Mouse (Mus musculus) kidney, embryonic 14.5 days (tissue): Measurements from ENCODE around the gene Tmem42. TPM values are rescaled to one million over a fixed set of nuclear protein-coding genes. Genes with fewer than 3 reads are reported as not detected.

Experiments used
- ATAC-seq: fragments of 200-750 bp; cut with Nextera tagmentation; 2 replicates; pipeline ENCODE4 v1.8.0; 2017; ENCODE audit warnings: moderate number of reproducible peaks, mild to moderate bottlenecking, moderate TSS enrichment, moderate library complexity; ENCODE audit not compliant: low FRiP score, low TSS enrichment
- H3K27ac ChIP-seq: fragments of 300-500 bp; sonication (generic); 2 replicates; pipeline ENCODE4 v1.5.1; 2014; ENCODE audit warnings: low read depth, mild to moderate bottlenecking, low read length, moderate library complexity, mixed read lengths
- H3K27me3 ChIP-seq: fragments of 300-500 bp; sonication (generic); 2 replicates; pipeline ENCODE4 v1.6.1; 2014; ENCODE audit warnings: mild to moderate bottlenecking, low read length; ENCODE audit not compliant: control insufficient read depth, insufficient read depth
- H3K36me3 ChIP-seq: fragments of 300-500 bp; sonication (generic); 2 replicates; pipeline ENCODE4 v1.6.1; 2014; ENCODE audit warnings: low read length, mixed read lengths; ENCODE audit not compliant: control insufficient read depth, insufficient read depth
- H3K4me1 ChIP-seq: fragments of 300-500 bp; sonication (generic); 2 replicates; pipeline ENCODE4 v1.6.1; 2014; ENCODE audit warnings: low read length, mixed read lengths; ENCODE audit not compliant: control insufficient read depth, insufficient read depth
- H3K4me2 ChIP-seq: fragments of 300-500 bp; sonication (generic); replicated peaks from 2 replicates; pipeline ENCODE4 v1.6.1; 2014; ENCODE audit warnings: low read depth, mild to moderate bottlenecking, low read length
- H3K4me3 ChIP-seq: fragments of 300-500 bp; sonication (generic); 2 replicates; pipeline ENCODE4 v1.5.1; 2014; ENCODE audit warnings: mild to moderate bottlenecking, low read length
- H3K9ac ChIP-seq: fragments of 300-500 bp; sonication (generic); 2 replicates; pipeline ENCODE4 v1.6.1; 2014; ENCODE audit warnings: low read depth, mild to moderate bottlenecking, low read length, moderate library complexity
- H3K9me3 ChIP-seq: fragments of 300-500 bp; sonication (generic); 2 replicates; pipeline ENCODE4 v1.6.1; 2016; ENCODE audit warnings: low read length; ENCODE audit not compliant: control insufficient read depth
- WGBS: fragments of 180-500 bp; shearing (Covaris S2); extraction: QIAGEN DNeasy Blood & Tissue Kit; methylation state at CpG from one replicate; pipeline ENCODE4 v1.1.7; 2014; 5-methylcytosine and 5-hydroxymethylcytosine counted together
- polyA plus RNA-seq: library from polyadenylated mRNA; unstranded; fragments of >200 nt; fragmentation: Nextera tagmentation; extraction: Ambion mirVana; gene quantifications from 2 replicates; pipeline ENCODE4 v1.2.1, GENCODE M21; 2014

Gene Tmem42
- polyA plus RNA-seq: 25.5 and 26.4 TPM in 2 replicates

DNA sequence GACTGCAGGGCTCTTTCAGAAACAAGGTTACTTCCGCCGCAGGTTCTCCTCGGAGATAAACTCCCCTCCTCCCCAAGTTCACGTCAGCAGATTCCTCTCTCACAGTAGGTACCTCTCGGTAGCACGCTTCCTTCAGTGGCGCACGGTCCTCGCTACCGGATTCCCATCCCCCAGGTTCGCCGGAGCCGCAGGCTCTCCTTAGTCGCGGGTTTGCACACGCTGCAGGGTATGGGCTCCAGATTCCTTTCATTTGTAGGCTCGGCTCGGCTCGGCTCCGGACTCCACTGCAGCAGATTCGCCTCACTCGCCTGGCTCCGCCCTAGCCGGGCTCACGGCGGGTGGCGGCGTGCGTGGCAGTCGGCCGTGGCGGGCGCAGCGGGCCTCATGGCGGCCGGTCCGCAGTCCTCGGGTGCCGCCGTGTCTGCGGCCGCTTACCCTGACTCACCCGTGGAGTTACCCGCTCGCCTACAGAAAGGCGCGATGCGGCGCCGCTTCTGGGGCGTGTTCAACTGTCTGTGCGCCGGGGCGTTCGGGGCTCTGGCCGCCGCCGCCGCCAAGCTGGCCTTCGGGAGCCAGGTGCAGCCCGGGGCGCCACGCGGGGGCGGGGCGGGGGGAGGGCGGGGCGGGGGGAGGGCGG, at the start of gene Tmem42:
Tmem42 (plus strand) TSS at position 332 of the 637 bp plus-strand sequence.
- under 1% methylated on average over 52 of the region's 69 CpGs for WGBS
- H3K4me1 ChIP-seq: peaks cover 9% of the 10 kb centered on the region

DNA sequence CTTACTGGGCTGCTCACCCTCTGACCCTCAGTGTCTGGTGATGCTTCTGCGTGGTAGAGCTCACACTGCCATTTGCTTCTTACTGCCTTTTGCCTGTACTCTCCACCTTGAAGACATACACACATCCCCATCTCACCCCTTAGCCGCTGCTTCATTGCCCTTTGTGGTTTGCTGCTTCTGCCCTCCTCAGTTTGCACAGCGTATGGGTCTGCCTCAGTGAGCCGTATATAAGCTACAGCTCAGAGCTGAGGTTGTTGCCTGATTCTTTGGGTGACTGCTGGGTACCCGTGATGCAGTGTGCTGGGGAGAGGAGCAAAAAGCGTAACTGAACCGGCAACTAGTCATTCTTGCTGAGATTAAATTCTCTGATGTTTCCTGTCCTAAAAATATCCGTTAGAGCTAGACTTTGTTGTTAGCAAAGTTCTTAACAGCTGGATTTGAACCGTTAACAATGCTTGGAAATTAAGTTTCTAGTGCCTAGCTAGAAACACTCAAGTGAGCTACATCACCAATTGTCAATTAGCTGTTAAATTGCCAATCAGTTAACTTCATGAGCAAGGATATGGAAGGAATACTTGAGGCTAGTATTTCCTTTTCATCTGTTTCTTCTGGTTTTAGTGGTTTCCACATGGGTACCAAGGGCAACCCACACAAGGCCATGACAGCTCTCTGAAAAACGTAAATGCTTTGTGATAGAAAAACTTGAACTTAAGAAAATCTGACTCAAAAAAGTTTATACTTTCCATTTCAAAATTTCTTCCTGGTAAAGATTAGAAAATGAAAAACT, 22.5 kb upstream of the Tmem42 start:
- H3K9me3 ChIP-seq: no peaks in the 10 kb centered on the region
- no peaks in the 10 kb centered on the region for H3K4me1 ChIP-seq
- H3K4me2 ChIP-seq: no peak overlapping the region
- 96% methylated on average over 10 of the region's 10 CpGs for WGBS
- no peak overlapping the region for H3K4me3 ChIP-seq
- ATAC-seq: no peak
- H3K27ac ChIP-seq: no peak overlapping the region
- H3K36me3 ChIP-seq: peaks cover 84% of the 10 kb centered on the region
- no peak overlapping the region for H3K9ac ChIP-seq
- H3K27me3 ChIP-seq: no peaks in the 10 kb centered on the region

More for the DNA sequence above, at the start of gene Tmem42:
- Histone ChIP-seq H3K9ac (peak within 1 kb of the TSS; percentile 78), H3K27me3 (no peaks in the 10 kb centered on the region), H3K4me2 (peak within 1 kb of the TSS; percentile 59), H3K27ac (peak within 1 kb of the TSS; percentile 85), H3K36me3 (peaks cover 20% of the 10 kb centered on the region), H3K9me3 (no peaks in the 10 kb centered on the region), H3K4me3 (peak within 1 kb of the TSS; percentile 62)
- peak; percentile 98 for ATAC-seq

DNA sequence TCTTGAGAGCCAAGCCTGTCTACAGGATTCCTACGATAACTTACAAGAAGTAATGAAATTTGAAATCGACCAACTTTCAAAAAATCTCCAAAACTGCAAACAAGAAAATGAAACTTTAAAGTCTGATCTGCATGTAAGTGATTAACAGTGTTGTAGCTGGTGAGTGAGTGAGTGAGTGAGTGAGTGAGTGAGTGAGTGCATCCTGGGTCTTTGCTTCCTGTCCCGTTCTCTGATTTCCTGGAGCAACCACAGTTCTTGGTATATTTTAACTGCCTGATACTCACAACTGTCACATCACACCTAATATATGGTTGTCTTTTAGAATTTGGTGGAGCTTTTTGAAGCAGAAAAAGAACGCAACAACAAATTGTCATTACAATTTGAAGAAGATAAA, 21.9 kb upstream of the Tmem42 start:
- Histone ChIP-seq H3K4me1 (no peaks in the 10 kb centered on the region), H3K9ac (no peak overlapping the region), H3K27me3 (no peaks in the 10 kb centered on the region), H3K4me3 (no peak overlapping the region), H3K27ac (no peak overlapping the region), H3K36me3 (peaks cover 84% of the 10 kb centered on the region), H3K9me3 (no peaks in the 10 kb centered on the region), H3K4me2 (no peak overlapping the region)
- WGBS: 93% methylated on average over 4 of the region's 4 CpGs
- no peak for ATAC-seq

DNA sequence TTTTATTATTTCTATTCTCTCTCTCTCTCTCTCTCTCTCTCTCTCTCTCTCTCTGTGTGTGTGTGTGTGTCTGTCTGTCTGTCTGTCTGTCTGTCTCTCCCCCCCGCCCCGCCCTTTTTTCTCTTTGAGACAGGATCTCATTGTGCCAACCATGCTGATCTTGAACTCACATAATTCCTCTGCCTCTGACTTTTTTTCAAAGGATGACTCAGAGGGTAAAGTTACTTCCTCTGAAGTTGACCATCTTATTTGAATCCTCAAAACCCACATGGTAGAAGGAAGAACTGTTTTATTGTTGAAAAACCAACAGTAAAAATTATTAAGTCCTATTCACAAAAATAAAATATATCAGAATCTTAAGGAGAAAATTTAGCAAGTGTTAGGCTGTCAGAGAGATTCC, 16.4 kb upstream of the Tmem42 start:
- ATAC-seq: no peak
- Histone ChIP-seq H3K36me3 (peaks cover 83% of the 10 kb centered on the region), H3K9me3 (no peaks in the 10 kb centered on the region)

DNA sequence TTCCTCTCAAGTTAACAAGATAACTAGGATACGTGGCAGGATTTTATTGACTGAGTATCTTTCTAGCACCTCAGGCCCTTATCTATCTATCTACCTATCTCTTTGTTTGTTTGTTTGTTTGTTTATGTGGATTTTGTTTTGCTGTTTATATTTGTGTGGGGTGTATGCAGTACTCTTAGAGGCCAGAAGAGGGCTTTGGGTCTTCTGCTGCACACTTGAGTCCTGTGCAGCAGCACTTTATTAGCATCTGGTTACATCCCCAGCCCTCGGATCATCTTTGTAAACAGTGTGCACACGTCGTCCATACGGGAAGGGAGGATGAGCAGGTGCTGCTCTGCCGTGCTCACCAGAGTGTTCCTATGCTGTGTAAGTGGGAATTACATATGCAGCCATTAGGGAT, 15.1 kb upstream of the Tmem42 start:
- no peak overlapping the region for H3K9ac ChIP-seq
- H3K4me1 ChIP-seq: no peaks in the 10 kb centered on the region
- WGBS: 83% methylated on average over 6 of the region's 6 CpGs
- no peaks in the 10 kb centered on the region for H3K9me3 ChIP-seq
- ATAC-seq: no peak
- no peaks in the 10 kb centered on the region for H3K27me3 ChIP-seq
- no peak overlapping the region for H3K4me2 ChIP-seq
- H3K36me3 ChIP-seq: peaks cover 86% of the 10 kb centered on the region
- H3K27ac ChIP-seq: no peak overlapping the region
- no peak overlapping the region for H3K4me3 ChIP-seq

More for the DNA sequence above, 16.4 kb upstream of the Tmem42 start:
- WGBS: 88% methylated on average over 2 of the region's 2 CpGs
- H3K4me3 ChIP-seq: no peak overlapping the region
- no peak overlapping the region for H3K9ac ChIP-seq
- H3K27ac ChIP-seq: no peak overlapping the region
- H3K4me1 ChIP-seq: no peaks in the 10 kb centered on the region
- no peak overlapping the region for H3K4me2 ChIP-seq
- H3K27me3 ChIP-seq: no peaks in the 10 kb centered on the region

DNA sequence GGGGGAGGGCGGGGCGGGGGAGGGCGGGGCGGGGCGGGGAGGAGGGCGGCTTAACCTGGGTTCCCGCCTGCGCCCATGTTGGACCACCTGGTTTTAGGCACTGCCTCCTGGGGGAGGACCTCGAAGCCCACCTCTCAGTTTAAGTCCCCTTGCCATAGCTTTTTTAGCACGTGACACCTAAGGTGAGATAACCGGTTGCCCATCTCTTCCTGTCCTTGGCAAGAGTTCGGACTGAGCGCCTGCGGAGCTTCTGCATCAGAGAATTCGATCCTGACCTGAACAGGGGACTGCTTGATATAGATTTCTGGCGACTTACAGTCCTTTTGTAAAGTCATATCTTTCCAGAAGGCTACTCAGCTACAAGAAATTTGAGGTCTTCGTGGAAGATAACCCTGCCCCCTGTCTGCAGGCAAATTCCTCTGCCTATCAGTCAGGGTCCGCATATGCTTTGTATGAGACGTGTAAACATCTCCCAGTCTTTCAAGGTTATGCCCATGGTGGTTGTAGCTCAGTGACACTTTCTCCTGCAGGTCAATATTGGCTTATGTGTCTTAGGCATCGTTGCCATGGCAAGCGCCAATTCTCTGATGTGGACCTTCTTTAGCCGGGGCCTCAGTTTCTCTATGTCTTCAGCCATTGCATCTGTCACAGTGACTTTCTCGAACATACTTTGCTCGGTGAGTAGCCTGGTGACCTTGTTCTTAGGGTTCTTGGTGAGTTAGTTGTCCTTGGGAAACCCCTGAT, 682 bp downstream of the Tmem42 start:
- Histone ChIP-seq H3K4me2 (peak overlapping the region; percentile 59), H3K9me3 (no peaks in the 10 kb centered on the region), H3K9ac (peak overlapping the region; percentile 78; the same call in 1 of the 2 replicates), H3K36me3 (peaks cover 14% of the 10 kb centered on the region), H3K27ac (no peak overlapping the region), H3K27me3 (no peaks in the 10 kb centered on the region), H3K4me1 (peaks cover 9% of the 10 kb centered on the region), H3K4me3 (peak overlapping the region; percentile 62)
- ATAC-seq: peak; percentile 25
- 46% methylated on average over 16 of the region's 24 CpGs for WGBS

DNA sequence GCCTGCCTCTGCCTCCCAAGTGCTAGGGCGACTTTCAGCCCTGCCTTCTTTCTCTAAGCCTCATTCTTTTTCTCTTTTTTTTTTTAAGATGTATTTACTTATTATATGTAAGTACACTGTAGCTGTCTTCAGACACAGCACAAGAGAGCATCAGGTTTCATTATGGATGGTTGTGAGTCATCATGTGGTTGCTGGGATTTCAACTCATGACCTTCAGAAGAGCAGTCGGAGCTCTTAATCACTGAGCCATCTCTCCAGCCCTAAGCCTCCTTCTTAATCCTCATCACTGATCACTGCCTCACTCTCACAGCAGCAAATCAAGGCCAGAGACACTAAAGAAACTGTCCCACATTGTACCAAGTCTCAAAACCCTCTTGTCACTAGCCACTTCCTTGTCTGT, 3.1 kb downstream of the Tmem42 start:
- no peaks in the 10 kb centered on the region for H3K27me3 ChIP-seq
- peaks cover 9% of the 10 kb centered on the region for H3K4me1 ChIP-seq
- no peak overlapping the region for H3K9ac ChIP-seq
- no peaks in the 10 kb centered on the region for H3K36me3 ChIP-seq
- H3K4me3 ChIP-seq: no peak overlapping the region
- no peaks in the 10 kb centered on the region for H3K9me3 ChIP-seq
- H3K27ac ChIP-seq: no peak overlapping the region
- 83% methylated on average over 2 of the region's 2 CpGs for WGBS
- ATAC-seq: no peak
- H3K4me2 ChIP-seq: no peak overlapping the region

DNA sequence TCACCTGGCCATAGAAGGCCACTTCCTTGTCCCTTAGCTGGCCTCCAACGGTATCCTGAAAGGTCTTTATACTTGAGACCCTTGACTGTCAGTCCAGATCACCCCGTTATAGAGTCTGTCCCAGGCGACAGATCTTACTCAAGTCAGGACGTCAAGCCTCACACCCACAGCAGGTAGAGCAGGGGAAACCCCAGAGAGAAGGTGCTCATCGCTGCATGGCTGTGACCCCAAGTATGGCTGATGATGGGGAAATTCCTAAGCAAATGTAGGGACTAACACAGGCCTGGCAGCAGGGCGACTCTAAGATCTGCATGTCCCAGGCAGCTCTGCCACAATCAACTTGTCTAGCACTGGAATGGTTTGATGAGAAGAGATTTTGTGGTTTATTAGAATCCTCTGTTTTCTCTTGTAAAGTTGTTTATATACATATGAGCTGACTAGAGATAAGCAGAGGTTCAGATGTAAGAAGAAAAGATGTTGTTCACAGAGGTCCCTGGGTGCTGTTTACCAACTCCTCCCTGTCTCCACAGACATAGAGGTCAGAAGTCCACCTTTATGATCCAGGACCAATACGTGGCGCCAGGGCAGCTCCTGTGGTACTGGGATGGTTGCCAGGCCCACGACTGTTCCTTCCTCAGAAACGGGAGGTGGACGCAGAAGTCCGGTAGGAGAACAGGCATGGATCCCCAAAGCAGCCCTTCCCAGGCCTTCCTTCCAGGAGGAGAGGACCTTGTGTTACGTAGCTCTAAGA, 10.5 kb downstream of the Tmem42 start:
- no peak overlapping the region for H3K4me3 ChIP-seq
- no peak for ATAC-seq
- H3K9ac ChIP-seq: no peak overlapping the region
- H3K4me1 ChIP-seq: no peaks in the 10 kb centered on the region
- WGBS: 84% methylated on average over 13 of the region's 13 CpGs
- H3K4me2 ChIP-seq: no peak overlapping the region
- H3K36me3 ChIP-seq: no peaks in the 10 kb centered on the region
- no peaks in the 10 kb centered on the region for H3K9me3 ChIP-seq
- H3K27me3 ChIP-seq: no peaks in the 10 kb centered on the region
- H3K27ac ChIP-seq: no peak overlapping the region
